Comparison of ENCODE assay signal across 35 mouse cellular contexts in the genomic region with DNA sequence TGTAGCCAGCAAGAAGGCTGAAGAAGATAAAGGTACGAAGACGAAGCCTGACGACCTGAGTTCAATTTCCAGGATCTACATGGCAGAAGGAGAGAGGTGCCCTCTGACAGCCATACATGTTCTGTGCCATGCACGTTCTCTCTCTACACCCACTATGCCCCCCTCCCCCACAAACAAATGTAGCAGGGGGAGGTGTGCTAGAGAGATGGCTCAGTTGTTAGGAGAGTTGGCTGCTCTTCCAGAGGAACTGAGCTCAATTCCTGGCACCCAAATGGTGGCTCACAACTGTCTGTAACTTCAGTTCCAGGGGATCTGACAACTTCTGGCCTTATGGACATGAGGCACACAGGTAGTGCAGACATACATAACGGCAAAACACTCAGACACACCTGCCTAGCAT. TPM values are rescaled to one million over a fixed set of nuclear protein-coding genes. Genes with fewer than 3 reads are reported as not detected.
DNase-seq lines count a peak whose midpoint lies in the region; ATAC-seq lines count a peak whose summit lies in the region.
"Had no signal": no experiment of that assay in that cellular context is flagged by ENCODE, and none has a peak within 500 bp of the region (broad histone marks: within the 10 kb centered on the region; RNA-seq: fewer than 3 reads in every experiment).

No protein-coding gene starts in this region.

- no peaks in the 10 kb centered on the region for H3K9me3 ChIP-seq in heart, embryonic 10.5 days
- H3K9me3 ChIP-seq: embryonic facial prominence, embryonic 12.5 days; embryonic facial prominence, embryonic 15.5 days; hindbrain, embryonic 10.5 days; hindbrain, embryonic 13.5 days; intestine, embryonic 15.5 days had no signal

- no peak for DNase-seq in frontal cortex, postnatal 25 days (ENCODE audit: low spot score in 2 of 2)
- DNase-seq in layer of hippocampus, adult 11-12 months (ENCODE audit: low spot score) = peak; percentile 28
- no peak for DNase-seq in layer of hippocampus, postnatal 36 days
- peak; percentile 52 for DNase-seq in layer of hippocampus, adult 9-11 months
- no peak for DNase-seq in layer of hippocampus, adult 8-10 months (ENCODE audit: low spot score in 2 of 2)
- DNase-seq in heart, embryonic 10.5 days (ENCODE audit: low spot score) = no peak
- DNase-seq: adrenal gland, adult 2 months; adrenal gland, postnatal 14 days; B cell, adult 2 months; cerebellum, adult 11-12 months; cerebellum, adult 9-10 months; cerebellum, postnatal 14 days; forebrain, postnatal 0 days; gastrocnemius, postnatal 10 days; gastrocnemius, postnatal 36 days; heart, adult 2 months; heart, postnatal 10 days; heart, postnatal 36 days had no signal

- H3K4me3 ChIP-seq in heart, embryonic 10.5 days = no peak overlapping the region
- H3K4me3 ChIP-seq: embryonic facial prominence, embryonic 12.5 days; embryonic facial prominence, embryonic 15.5 days; heart, adult 2 months; hindbrain, embryonic 10.5 days; hindbrain, embryonic 13.5 days; intestine, embryonic 15.5 days had no signal

- ATAC-seq in frontal cortex, adult (ENCODE audit: low TSS enrichment) = 0 out of 2 replicates have a peak, but pooled peaks have one; percentile 47
- ATAC-seq: forebrain, embryonic 14.5 days; forebrain, postnatal 0 days; hindbrain, embryonic 16.5 days; intestine, embryonic 15.5 days had no signal

- 91% methylated on average over 5 of the region's 5 CpGs for WGBS in heart, embryonic 10.5 days

- H3K27me3 ChIP-seq in heart, embryonic 10.5 days (ENCODE audit: insufficient read depth, poor library complexity, severe bottlenecking) = no peaks in the 10 kb centered on the region
- H3K27me3 ChIP-seq: CH12.LX; embryonic facial prominence, embryonic 12.5 days; embryonic facial prominence, embryonic 15.5 days; hindbrain, embryonic 13.5 days; intestine, embryonic 15.5 days had no signal

- H3K4me1 ChIP-seq in heart, embryonic 10.5 days = no peaks in the 10 kb centered on the region
- H3K4me1 ChIP-seq: embryonic facial prominence, embryonic 12.5 days; embryonic facial prominence, embryonic 15.5 days; hindbrain, embryonic 10.5 days; hindbrain, embryonic 13.5 days; intestine, embryonic 15.5 days had no signal

- no peak overlapping the region for H3K27ac ChIP-seq in heart, embryonic 10.5 days
- H3K27ac ChIP-seq: embryonic facial prominence, embryonic 12.5 days; embryonic facial prominence, embryonic 15.5 days; heart, adult 2 months; hindbrain, embryonic 10.5 days; hindbrain, embryonic 13.5 days; intestine, embryonic 15.5 days had no signal

- H3K36me3 ChIP-seq in heart, embryonic 10.5 days = peaks cover 86% of the 10 kb centered on the region

RNA-seq across cellular contexts. Expression of gene 1700123O20Rik, which starts 9.7 kb away (rescaled TPM):
- total RNA-seq in layer of hippocampus, postnatal 36 days (2021) = 10 to 100 TPM; 24.0 to 26.3 TPM
- total RNA-seq in layer of hippocampus, adult 8-10 months (2022) = 10 to 100 TPM; 17.9 to 27.8 (median 23.7) TPM
- 64.6 and 79.7 TPM in 2 replicates for polyA plus RNA-seq in heart, embryonic 10.5 days (2016; fragmentation: Nextera tagmentation; extraction: Ambion mirVana)

RNA-seq across cellular contexts. Expression of gene Acin1, which starts 10.4 kb away (rescaled TPM):
- total RNA-seq in layer of hippocampus, postnatal 36 days (2021) = 100 to 1,000 TPM; 210 to 242 TPM
- 100 to 1,000 TPM; 190 to 255 (median 232) TPM for total RNA-seq in layer of hippocampus, adult 8-10 months (2022)
- polyA plus RNA-seq in heart, embryonic 10.5 days (2016; fragmentation: Nextera tagmentation; extraction: Ambion mirVana) = 80.3 and 110 TPM in 2 replicates

RNA-seq across cellular contexts. Expression of gene Gm29776, which starts 22.3 kb away (rescaled TPM):
- not detected for total RNA-seq in layer of hippocampus, postnatal 36 days (2021)
- total RNA-seq in layer of hippocampus, adult 8-10 months (2022) = under 1 TPM in 1 of 4 experiments, not detected in 3; 0.18 TPM
- polyA plus RNA-seq in heart, embryonic 10.5 days (2016; fragmentation: Nextera tagmentation; extraction: Ambion mirVana) = 0.10 and 0.38 TPM in 2 replicates
- total RNA-seq: adrenal gland, adult 2 months; adrenal gland, postnatal 14 days; CH12.LX; gastrocnemius, adult 18-20 months; gastrocnemius, postnatal 10 days; gastrocnemius, postnatal 36 days; granulocyte monocyte progenitor cell, adult 5-6 weeks; heart, adult 2 months; heart, postnatal 36 days; MEL had no signal

RNA-seq across cellular contexts. Expression of gene Cdh24, which starts 35.1 kb away (rescaled TPM):
- total RNA-seq in layer of hippocampus, postnatal 36 days (2021) = 10 to 100 TPM; 23.6 to 24.5 TPM
- total RNA-seq in layer of hippocampus, adult 8-10 months (2022) = 10 to 100 TPM; 16.0 to 24.1 (median 20.7) TPM
- polyA plus RNA-seq in heart, embryonic 10.5 days (2016; fragmentation: Nextera tagmentation; extraction: Ambion mirVana) = 2.5 and 4.4 TPM in 2 replicates

RNA-seq across cellular contexts. Expression of gene Gm17606, which starts 35.5 kb away (rescaled TPM):
- total RNA-seq in layer of hippocampus, postnatal 36 days (2021) = not detected
- total RNA-seq in layer of hippocampus, adult 8-10 months (2022) = not detected
- not detected in 2 replicates for polyA plus RNA-seq in heart, embryonic 10.5 days (2016; fragmentation: Nextera tagmentation; extraction: Ambion mirVana)
- total RNA-seq: adrenal gland, adult 2 months; adrenal gland, postnatal 14 days; adrenal gland, postnatal 4 days; CH12.LX; common myeloid progenitor, adult 5-6 weeks; forebrain, postnatal 0 days; gastrocnemius, adult 18-20 months; gastrocnemius, postnatal 10 days; gastrocnemius, postnatal 36 days; granulocyte monocyte progenitor cell, adult 5-6 weeks; heart, adult 2 months; heart, postnatal 10 days; heart, postnatal 36 days; MEL had no signal
- polyA plus RNA-seq: adrenal gland, adult 2 months; brain, embryonic 14.5 days; embryonic facial prominence, embryonic 15.5 days; forebrain, embryonic 11.5 days; forebrain, embryonic 14.5 days; forebrain, postnatal 0 days; heart, adult 2 months; heart, embryonic 14.5 days; hindbrain, embryonic 10.5 days; hindbrain, embryonic 13.5 days; hindbrain, embryonic 16.5 days; intestine, embryonic 15.5 days had no signal

Comparison
In these comparisons a context has a peak if more than half of its experiments do, and no peak if none do; other contexts are left out.
1. DNase-seq: peak in layer of hippocampus, adult 11-12 months (single experiment) and layer of hippocampus, adult 9-11 months (single experiment); none in frontal cortex, postnatal 25 days (0 of 2), layer of hippocampus, postnatal 36 days (0 of 2), layer of hippocampus, adult 8-10 months (0 of 2) and heart, embryonic 10.5 days (single experiment).